In the genomic region with DNA sequence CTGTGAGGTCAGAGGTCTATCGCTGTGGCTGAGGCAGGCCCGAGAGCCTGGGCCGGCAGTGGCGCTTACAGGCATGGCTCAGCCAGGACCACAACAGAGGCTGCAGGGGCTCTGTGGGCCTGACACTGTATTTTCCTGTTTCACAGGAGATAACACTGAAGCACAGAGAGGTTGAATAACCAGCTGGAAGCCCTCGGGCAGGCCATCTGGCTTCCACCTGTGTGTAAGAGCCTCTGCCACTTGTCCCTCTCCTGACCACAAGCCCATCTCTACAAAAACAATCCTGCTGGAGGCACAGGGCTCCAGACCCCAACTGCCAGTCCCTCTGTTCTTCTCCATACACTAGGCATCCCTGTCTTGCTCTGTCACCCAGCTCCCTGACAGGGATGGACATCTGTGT, we compare ENCODE assay signal across 28 mouse cellular contexts. TPM values are rescaled to one million over a fixed set of nuclear protein-coding genes. Genes with fewer than 3 reads are reported as not detected.
DNase-seq lines count a peak whose midpoint lies in the region; ATAC-seq and TF ChIP-seq lines count a peak whose summit lies in the region.
"Had no signal": no experiment of that assay in that cellular context is flagged by ENCODE, and none has a peak within 500 bp of the region (broad histone marks: within the 10 kb centered on the region; RNA-seq: fewer than 3 reads in every experiment).

No protein-coding gene starts in this region.

- intact Hi-C loops in gastrocnemius, adult 2 months (cut with DNase I), result no loop called here

- no peaks in the 10 kb centered on the region for H3K4me1 ChIP-seq in forebrain, embryonic 10.5 days
- H3K4me1 ChIP-seq in forebrain, postnatal 0 days (ENCODE audit: insufficient read depth), result no peaks in the 10 kb centered on the region
- H3K4me1 ChIP-seq in midbrain, postnatal 0 days (ENCODE audit: insufficient read depth, low read length), result no peaks in the 10 kb centered on the region
- H3K4me1 ChIP-seq in midbrain, embryonic 13.5 days (replicated peaks), result no peaks in the 10 kb centered on the region
- H3K4me1 ChIP-seq: limb, embryonic 12.5 days; midbrain, embryonic 10.5 days; neural tube, embryonic 13.5 days had no signal

- H3K9ac ChIP-seq in forebrain, postnatal 0 days, result no peak overlapping the region
- no peak overlapping the region for H3K9ac ChIP-seq in midbrain, postnatal 0 days (replicated peaks; ENCODE audit: low read length, poor library complexity, severe bottlenecking)
- no peak overlapping the region for H3K9ac ChIP-seq in midbrain, embryonic 13.5 days (replicated peaks)
- H3K9ac ChIP-seq: hindbrain, embryonic 14.5 days; limb, embryonic 12.5 days; liver, embryonic 15.5 days; lung, embryonic 14.5 days; neural tube, embryonic 13.5 days had no signal

- no peak for DNase-seq in forebrain, embryonic 10.5 days (ENCODE audit: extremely low spot score, low spot score)
- no peak for DNase-seq in forebrain, postnatal 0 days
- peak; percentile 12 for DNase-seq in midbrain, postnatal 0 days (ENCODE audit: low spot score)
- DNase-seq in cerebellum, postnatal 14 days, result peak; percentile 42 to 45
- no peak for DNase-seq in gastrocnemius, adult 2 months
- DNase-seq in urinary bladder, postnatal 10 days (ENCODE audit: low spot score), result no peak
- DNase-seq: adrenal gland, postnatal 14 days; heart, postnatal 4 days; kidney, adult 11 months; kidney, postnatal 14 days; layer of hippocampus, adult 9-11 months; lung, embryonic 14.5 days; right cerebral cortex, postnatal 4 days; thymus, adult 18-20 months; thymus, postnatal 25 days had no signal

- no peaks in the 10 kb centered on the region for H3K27me3 ChIP-seq in forebrain, embryonic 10.5 days (ENCODE audit: poor library complexity, severe bottlenecking)
- H3K27me3 ChIP-seq in forebrain, postnatal 0 days (ENCODE audit: insufficient read depth, low read length), result no peaks in the 10 kb centered on the region
- no peaks in the 10 kb centered on the region for H3K27me3 ChIP-seq in midbrain, postnatal 0 days (ENCODE audit: insufficient read depth, low read length)
- no peaks in the 10 kb centered on the region for H3K27me3 ChIP-seq in midbrain, embryonic 13.5 days
- H3K27me3 ChIP-seq: limb, embryonic 12.5 days; liver, embryonic 15.5 days; neural tube, embryonic 13.5 days had no signal

- no peak for ATAC-seq in forebrain, postnatal 0 days
- ATAC-seq in midbrain, postnatal 0 days (ENCODE audit: low FRiP score), result no peak
- no peak for ATAC-seq in midbrain, embryonic 13.5 days
- ATAC-seq: CD4-positive, CD25-positive, alpha-beta regulatory T cell, adult 4 months; forebrain, embryonic 14.5 days; inflammation-experienced regulatory T-cells, adult 6 months; midbrain, embryonic 16.5 days had no signal

- H3K9me3 ChIP-seq in forebrain, embryonic 10.5 days, result no peaks in the 10 kb centered on the region
- no peaks in the 10 kb centered on the region for H3K9me3 ChIP-seq in forebrain, postnatal 0 days (ENCODE audit: low read length)
- H3K9me3 ChIP-seq in midbrain, postnatal 0 days (ENCODE audit: low read length), result no peaks in the 10 kb centered on the region
- H3K9me3 ChIP-seq in midbrain, embryonic 13.5 days, result no peaks in the 10 kb centered on the region
- H3K9me3 ChIP-seq: heart, embryonic 10.5 days; limb, embryonic 12.5 days; liver, embryonic 15.5 days; midbrain, embryonic 10.5 days; neural tube, embryonic 13.5 days had no signal

- TF ChIP-seq CTCF in forebrain, postnatal 0 days (IDR thresholded peaks at IDR 0.05; ENCODE audit: low read depth), result no peak
- no peak for TF ChIP-seq CTCF in midbrain, postnatal 0 days (IDR thresholded peaks at IDR 0.05)
- TF ChIP-seq CTCF in gastrocnemius, adult 2 months (IDR thresholded peaks at IDR 0.05), result no peak

- H3K4me2 ChIP-seq in forebrain, postnatal 0 days (ENCODE audit: low read depth), result no peak overlapping the region
- H3K4me2 ChIP-seq in midbrain, postnatal 0 days (ENCODE audit: low read depth, low read length, poor library complexity, severe bottlenecking), result no peak overlapping the region
- no peak overlapping the region for H3K4me2 ChIP-seq in midbrain, embryonic 13.5 days (replicated peaks)
- H3K4me2 ChIP-seq: hindbrain, embryonic 14.5 days; limb, embryonic 12.5 days; liver, embryonic 15.5 days; lung, embryonic 14.5 days; neural tube, embryonic 13.5 days had no signal

- 0 out of 2 replicates have a peak overlapping the region, but pooled peaks have one; percentile 44 for H3K27ac ChIP-seq in forebrain, embryonic 10.5 days
- H3K27ac ChIP-seq in forebrain, postnatal 0 days (ENCODE audit: low read depth, low read length), result no peak overlapping the region
- H3K27ac ChIP-seq in midbrain, postnatal 0 days (ENCODE audit: low read depth, low read length), result no peak overlapping the region
- H3K27ac ChIP-seq in midbrain, embryonic 13.5 days, result no peak overlapping the region
- H3K27ac ChIP-seq in gastrocnemius, adult 2 months, result no peak overlapping the region
- H3K27ac ChIP-seq: heart, embryonic 10.5 days; hindbrain, embryonic 14.5 days; limb, embryonic 12.5 days; liver, embryonic 15.5 days; midbrain, embryonic 10.5 days; neural tube, embryonic 13.5 days; stomach, postnatal 0 days had no signal

- peaks cover 71% of the 10 kb centered on the region for H3K36me3 ChIP-seq in forebrain, embryonic 10.5 days (replicated peaks)
- peaks cover 18% of the 10 kb centered on the region; the same call in 1 of the 2 replicates for H3K36me3 ChIP-seq in forebrain, postnatal 0 days (ENCODE audit: insufficient read depth)
- no peaks in the 10 kb centered on the region for H3K36me3 ChIP-seq in midbrain, postnatal 0 days (ENCODE audit: insufficient read depth, low read length)
- peaks cover 22% of the 10 kb centered on the region for H3K36me3 ChIP-seq in midbrain, embryonic 13.5 days

- no peak overlapping the region for H3K4me3 ChIP-seq in forebrain, embryonic 10.5 days
- no peak overlapping the region for H3K4me3 ChIP-seq in forebrain, postnatal 0 days (ENCODE audit: low read depth, low read length)
- H3K4me3 ChIP-seq in midbrain, postnatal 0 days (ENCODE audit: low read depth, low read length), result no peak overlapping the region
- no peak overlapping the region for H3K4me3 ChIP-seq in midbrain, embryonic 13.5 days (replicated peaks)
- no peak overlapping the region for H3K4me3 ChIP-seq in gastrocnemius, adult 2 months
- H3K4me3 ChIP-seq: heart, embryonic 10.5 days; limb, embryonic 12.5 days; liver, embryonic 15.5 days; midbrain, embryonic 10.5 days; myocyte; neural tube, embryonic 13.5 days had no signal

- 73% methylated on average over 5 of the region's 5 CpGs for WGBS in forebrain, embryonic 10.5 days
- 91% methylated on average over 5 of the region's 5 CpGs for WGBS in forebrain, postnatal 0 days
- WGBS in midbrain, postnatal 0 days, result 81% methylated on average over 5 of the region's 5 CpGs
- whole genome bisulfite sequencing in midbrain, embryonic 13.5 days, result 85% methylated on average over 5 of the region's 5 CpGs

RNA-seq across cellular contexts. Expression of gene Ppp6r3, which starts 54.9 kb away (rescaled TPM):
- polyA plus RNA-seq in forebrain, embryonic 10.5 days (2016; fragmentation: Nextera tagmentation; extraction: Ambion mirVana), result 72.3 and 75.3 TPM in 2 replicates
- total RNA-seq in forebrain, postnatal 0 days (2014; rRNA removed), result 103 and 110 TPM in 2 replicates
- 18.1 and 28.6 TPM in 2 replicates for polyA plus RNA-seq in forebrain, postnatal 0 days (2015; fragmentation: Nextera tagmentation; extraction: Ambion mirVana)
- 98.0 and 111 TPM in 2 replicates for total RNA-seq in midbrain, postnatal 0 days (2014; rRNA removed)
- 31.0 and 32.3 TPM in 2 replicates for polyA plus RNA-seq in midbrain, postnatal 0 days (2015; fragmentation: Nextera tagmentation; extraction: Ambion mirVana)
- polyA plus RNA-seq in midbrain, embryonic 13.5 days (2015; fragmentation: Nextera tagmentation; extraction: Ambion mirVana), result 71.1 and 71.9 TPM in 2 replicates
- total RNA-seq in gastrocnemius, adult 2 months (2021), result 10 to 100 TPM; 66.1 to 70.5 TPM

RNA-seq across cellular contexts. Expression of gene Lrp5, which starts 55.9 kb away (rescaled TPM):
- 3.6 and 3.9 TPM in 2 replicates for polyA plus RNA-seq in forebrain, embryonic 10.5 days (2016; fragmentation: Nextera tagmentation; extraction: Ambion mirVana)
- 7.9 and 11.1 TPM in 2 replicates for total RNA-seq in forebrain, postnatal 0 days (2014; rRNA removed)
- polyA plus RNA-seq in forebrain, postnatal 0 days (2015; fragmentation: Nextera tagmentation; extraction: Ambion mirVana), result 0.50 and 0.56 TPM in 2 replicates
- 9.9 and 15.0 TPM in 2 replicates for total RNA-seq in midbrain, postnatal 0 days (2014; rRNA removed)
- 0.58 and 0.74 TPM in 2 replicates for polyA plus RNA-seq in midbrain, postnatal 0 days (2015; fragmentation: Nextera tagmentation; extraction: Ambion mirVana)
- 1.5 and 1.7 TPM in 2 replicates for polyA plus RNA-seq in midbrain, embryonic 13.5 days (2015; fragmentation: Nextera tagmentation; extraction: Ambion mirVana)
- 10 to 100 TPM; 21.4 to 30.4 TPM for total RNA-seq in gastrocnemius, adult 2 months (2021)

Comparison
In these comparisons a context has a peak if more than half of its experiments do, and no peak if none do; other contexts are left out.
1. DNase-seq: peak in midbrain, postnatal 0 days (single experiment) and cerebellum, postnatal 14 days (2 of 2); none in forebrain, embryonic 10.5 days (single experiment), forebrain, postnatal 0 days (single experiment), gastrocnemius, adult 2 months (single experiment) and urinary bladder, postnatal 10 days (single experiment).